Mouse (Mus musculus): ENCODE measurements at regions not wholly inside any gene's neighbourhood (a gene's known extent, or its start where the extent isn't known, plus 50 kb on each side); places are given as distances from the start of the nearest gene placed in this dataset.

DNA sequence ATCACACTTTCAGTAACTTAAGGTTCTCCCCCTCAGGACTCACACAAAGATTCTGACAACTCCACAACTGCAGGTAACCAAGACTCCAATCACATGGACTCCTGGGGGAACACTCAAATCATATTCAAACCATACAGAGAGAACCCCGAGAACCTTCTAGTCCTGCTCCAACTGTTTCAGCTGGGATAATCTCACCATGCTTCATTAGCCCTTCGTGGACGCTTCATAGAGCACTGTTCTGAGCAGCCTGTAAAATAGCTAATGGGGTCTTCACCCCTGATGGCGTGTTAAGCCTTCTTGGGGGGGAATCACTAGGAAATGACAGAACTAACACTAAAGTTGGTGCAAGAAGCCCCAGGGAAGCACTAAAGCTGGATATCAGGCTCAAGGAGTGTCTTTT is 510.7 kb downstream of the Rwdd3 start:
- dilution Hi-C loops (cut with MboI; ENCODE audit: extremely low pct_ligation_motif_present, extremely low pct_unique_long_range_greater_than_20kb, low sequenced_read_pairs) (no loop called here), in situ Hi-C loops (cut with MboI; ENCODE audit: low pct_ligation_motif_present, low pct_unique_long_range_greater_than_20kb, low sequenced_read_pairs) (no loop called here)
- Histone ChIP-seq H3K4me2 (ENCODE audit: insufficient read depth, low read depth, poor library complexity, severe bottlenecking) (no peak overlapping the region), H3K9ac (ENCODE audit: insufficient read depth, low read depth) (no peak overlapping the region), H3K4me1 (ENCODE audit: control insufficient read depth in 1 of 2, insufficient read depth in 2 of 2) (no peaks in the 10 kb centered on the region), H3K27ac (ENCODE audit: insufficient read depth, low read depth) (no peak overlapping the region), H3K27me3 (replicated peaks) (no peaks in the 10 kb centered on the region), H3K4me3 (replicated peaks in 1 of 3; ENCODE audit: low read depth in 2 of 3, low read length in 2 of 3, poor library complexity in 1 of 3) (no peak overlapping the region), H3K36me3 (replicated peaks in 1 of 2; ENCODE audit: control insufficient read depth in 1 of 2, insufficient read depth in 1 of 2, low read length in 1 of 2) (no peaks in the 10 kb centered on the region), H3K79me2 (replicated peaks; ENCODE audit: control insufficient read depth, extremely low read depth, insufficient read depth, poor library complexity, severe bottlenecking) (no peaks in the 10 kb centered on the region), H3K9me3 (replicated peaks; ENCODE audit: low read length) (peaks cover 38% of the 10 kb centered on the region)
- TF ChIP-seq ZKSCAN1 (IDR thresholded peaks at IDR 0.05; ENCODE audit: borderline replicate concordance, low read depth, low read length) (no peak), USF1 (IDR thresholded peaks at IDR 0.05; ENCODE audit: low read depth, low read length) (no peak), MAZ (IDR thresholded peaks at IDR 0.05; ENCODE audit: low read depth, low read length) (no peak), POLR2A (IDR thresholded peaks at IDR 0.05; ENCODE audit: low read depth, low read length) (no peak), CTCF (conservative IDR thresholded peaks at IDR 0.05 in 1 of 2, IDR thresholded peaks at IDR 0.05 in 1 of 2; ENCODE audit: low read depth in 2 of 2, low read length in 2 of 2) (no peak), POLR2AphosphoS2 (IDR thresholded peaks at IDR 0.05; ENCODE audit: low read depth, low read length) (no peak), JUN (IDR thresholded peaks at IDR 0.05; ENCODE audit: insufficient read depth, low read depth, low read length) (no peak), CHD1 (IDR thresholded peaks at IDR 0.05; ENCODE audit: low read depth, low read length) (no peak), BHLHE40 (IDR thresholded peaks at IDR 0.05; ENCODE audit: low read depth, low read length) (no peak), TCF12 (IDR thresholded peaks at IDR 0.05; ENCODE audit: low read depth, low read length) (no peak), HCFC1 (IDR thresholded peaks at IDR 0.05; ENCODE audit: low read depth, low read length) (no peak), IRF4 (IDR thresholded peaks at IDR 0.05; ENCODE audit: low read depth, low read length) (no peak), CHD2 (IDR thresholded peaks at IDR 0.05; ENCODE audit: low read length) (no peak), KAT2A (IDR thresholded peaks at IDR 0.05; ENCODE audit: insufficient replicate concordance, low read length) (no peak)
- DNase-seq (ENCODE audit: extremely low read depth): no peak

DNA sequence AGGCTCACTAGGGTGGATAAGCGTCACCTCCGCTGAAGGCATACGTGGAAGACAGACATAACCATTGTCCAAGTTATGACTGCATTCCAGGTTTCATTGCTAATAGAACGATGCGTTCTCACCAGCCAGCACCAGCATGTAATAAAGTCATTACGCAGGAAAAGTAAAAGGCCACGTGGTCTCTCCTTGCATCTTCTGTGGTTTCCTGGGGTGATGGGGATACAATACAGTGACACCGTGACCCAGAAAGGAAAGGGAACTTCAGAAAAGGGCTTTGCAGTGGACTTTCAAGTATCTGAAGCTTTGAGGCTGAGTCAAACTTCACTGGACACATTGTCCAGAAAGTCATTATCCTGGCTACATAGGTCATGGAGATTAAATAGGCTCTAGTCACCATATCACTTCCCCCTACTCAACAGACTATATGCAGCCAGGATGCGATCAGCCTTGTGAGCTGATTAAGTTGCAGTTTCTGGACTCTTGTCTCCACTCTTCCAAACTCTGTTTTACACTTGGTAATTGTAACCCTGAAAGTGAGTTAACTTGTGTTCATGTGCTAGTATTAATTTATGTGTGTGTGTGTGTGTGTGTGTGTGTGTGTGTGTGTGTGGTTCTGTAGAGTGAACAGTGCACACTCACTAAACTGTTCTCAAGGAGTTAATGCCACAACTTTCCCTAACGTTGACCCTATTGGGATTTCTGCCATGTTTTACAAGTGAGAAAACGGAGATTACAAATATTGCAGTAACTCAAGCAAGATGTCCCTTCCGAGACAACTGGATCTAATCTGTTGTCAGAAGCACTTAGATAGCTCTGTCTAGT is 522.2 kb downstream of the Rwdd3 start:
- in situ Hi-C loops (cut with MboI; ENCODE audit: low pct_ligation_motif_present, low pct_unique_long_range_greater_than_20kb, low sequenced_read_pairs): no loop called here
- H3K27ac ChIP-seq (ENCODE audit: insufficient read depth, low read depth): no peak overlapping the region
- H3K27me3 ChIP-seq (replicated peaks): no peaks in the 10 kb centered on the region
- no peaks in the 10 kb centered on the region for H3K79me2 ChIP-seq (replicated peaks; ENCODE audit: control insufficient read depth, extremely low read depth, insufficient read depth, poor library complexity, severe bottlenecking)
- TF ChIP-seq IRF4 (IDR thresholded peaks at IDR 0.05; ENCODE audit: low read depth, low read length): no peak
- TF ChIP-seq MXI1 (IDR thresholded peaks at IDR 0.05; ENCODE audit: low read depth, low read length): no peak
- no peak for TF ChIP-seq JUND (conservative IDR thresholded peaks at IDR 0.05; ENCODE audit: low read depth, low read length)
- TF ChIP-seq SIN3A (IDR thresholded peaks at IDR 0.05; ENCODE audit: low read length): no peak
- no peak for TF ChIP-seq E2F4 (IDR thresholded peaks at IDR 0.05; ENCODE audit: insufficient replicate concordance, low read depth, low read length)
- no peak for TF ChIP-seq ELF1 (IDR thresholded peaks at IDR 0.05; ENCODE audit: low read depth, low read length)
- TF ChIP-seq ZKSCAN1 (IDR thresholded peaks at IDR 0.05; ENCODE audit: borderline replicate concordance, low read depth, low read length): no peak
- TF ChIP-seq JUN (IDR thresholded peaks at IDR 0.05; ENCODE audit: insufficient read depth, low read depth, low read length): no peak
- no peak for TF ChIP-seq CHD1 (IDR thresholded peaks at IDR 0.05; ENCODE audit: low read depth, low read length)
- TF ChIP-seq USF1 (IDR thresholded peaks at IDR 0.05; ENCODE audit: low read depth, low read length): no peak
- no peak for TF ChIP-seq ZNF384 (IDR thresholded peaks at IDR 0.05; ENCODE audit: low read depth, low read length)
- no peak for TF ChIP-seq SMC3 (IDR thresholded peaks at IDR 0.05; ENCODE audit: low read depth, low read length)
- TF ChIP-seq BHLHE40 (IDR thresholded peaks at IDR 0.05; ENCODE audit: low read depth, low read length): no peak
- no peak for TF ChIP-seq NELFE (IDR thresholded peaks at IDR 0.05; ENCODE audit: low read depth, low read length)
- TF ChIP-seq UBTF (IDR thresholded peaks at IDR 0.05; ENCODE audit: low read depth, low read length): no peak
- TF ChIP-seq POLR2AphosphoS2 (IDR thresholded peaks at IDR 0.05; ENCODE audit: low read depth, low read length): no peak
- TF ChIP-seq CHD2 (IDR thresholded peaks at IDR 0.05; ENCODE audit: low read length): no peak
- TF ChIP-seq EP300 (IDR thresholded peaks at IDR 0.05; ENCODE audit: low read length): no peak
- TF ChIP-seq MEF2A (IDR thresholded peaks at IDR 0.05; ENCODE audit: borderline replicate concordance, low read depth, low read length): no peak
- no peaks in the 10 kb centered on the region for H3K4me1 ChIP-seq (ENCODE audit: control insufficient read depth in 1 of 2, insufficient read depth in 2 of 2)
- no peak overlapping the region for H3K4me2 ChIP-seq (ENCODE audit: insufficient read depth, low read depth, poor library complexity, severe bottlenecking)
- no peak overlapping the region for H3K9ac ChIP-seq (ENCODE audit: insufficient read depth, low read depth)
- peaks cover 58% of the 10 kb centered on the region for H3K9me3 ChIP-seq (replicated peaks; ENCODE audit: low read length)
- no peak overlapping the region for H3K4me3 ChIP-seq (replicated peaks in 1 of 3; ENCODE audit: low read depth in 2 of 3, low read length in 2 of 3, poor library complexity in 1 of 3)
- no peaks in the 10 kb centered on the region for H3K36me3 ChIP-seq (replicated peaks in 1 of 2; ENCODE audit: control insufficient read depth in 1 of 2, insufficient read depth in 1 of 2, low read length in 1 of 2)
- dilution Hi-C loops (cut with MboI; ENCODE audit: extremely low pct_ligation_motif_present, extremely low pct_unique_long_range_greater_than_20kb, low sequenced_read_pairs): no loop called here
- DNase-seq (ENCODE audit: extremely low read depth): no peak
